Mouse (Mus musculus): ENCODE data around the gene Hps4. TPM values are rescaled to one million over a fixed set of nuclear protein-coding genes. Genes with fewer than 3 reads are reported as not detected.
"Not testable (repeated sequence)": the region's sequence is repeated elsewhere in the genome, so short reads cannot be mapped to it uniquely, and the experiment has no call there.

Hps4 gene
- 10 to 100 TPM; 29.4 to 30.7 TPM for total RNA-seq (2021)
- long read RNA-seq, transcript Hps4-201 (14 exons, 2,836 nt): major isoform, 5 of 19 reads
- long read RNA-seq, partial matches to known transcripts: 8 of 19 reads
- long read RNA-seq, other reads (novel, unspliced or antisense): 5 of 19 reads

DNA sequence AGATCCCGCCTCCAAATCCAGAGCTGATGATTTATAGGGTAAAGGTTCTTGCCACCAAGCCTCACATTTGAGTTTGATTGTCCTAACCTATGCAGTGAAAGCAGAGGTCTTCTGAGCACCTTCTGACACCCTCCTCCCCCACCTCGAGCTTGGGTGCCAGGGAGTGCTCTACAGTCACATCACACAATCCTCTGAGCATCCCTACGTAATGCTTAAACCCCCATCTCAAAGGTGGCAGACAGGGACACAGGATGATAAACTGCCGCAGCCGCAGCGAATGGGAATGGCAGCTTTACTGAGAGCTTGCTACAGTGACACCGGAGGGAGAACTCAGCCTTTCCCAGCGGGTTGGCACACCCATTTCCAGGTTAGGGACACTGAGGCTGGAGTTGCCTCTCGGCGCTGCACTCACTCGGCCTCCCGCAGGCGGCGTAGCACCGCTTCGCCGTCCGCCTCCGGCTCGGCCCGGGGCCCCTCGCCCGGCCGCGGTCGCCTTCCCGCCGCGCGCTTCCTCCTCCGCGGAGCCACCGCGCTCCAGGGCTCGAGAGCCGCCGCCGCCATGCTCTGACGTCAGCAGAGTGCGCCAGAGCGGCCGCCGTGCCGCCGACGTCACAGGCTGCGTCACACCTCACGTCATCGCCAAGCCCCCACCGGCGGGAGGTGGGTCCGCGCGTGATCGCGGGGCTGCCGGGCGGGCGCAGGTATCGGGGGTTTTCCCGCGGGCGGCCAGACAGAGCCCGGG is at the start of gene Hps4, which contains the start of gene Srrd:
TSS of gene Hps4 (plus strand) at position 621 of the 742 bp plus-strand sequence.
TSS of gene Srrd (minus strand) at position 578 of the 742 bp plus-strand sequence.
- DNase-seq (ENCODE audit: low spot score in 2 of 2): peak; percentile 72 to 92

DNA sequence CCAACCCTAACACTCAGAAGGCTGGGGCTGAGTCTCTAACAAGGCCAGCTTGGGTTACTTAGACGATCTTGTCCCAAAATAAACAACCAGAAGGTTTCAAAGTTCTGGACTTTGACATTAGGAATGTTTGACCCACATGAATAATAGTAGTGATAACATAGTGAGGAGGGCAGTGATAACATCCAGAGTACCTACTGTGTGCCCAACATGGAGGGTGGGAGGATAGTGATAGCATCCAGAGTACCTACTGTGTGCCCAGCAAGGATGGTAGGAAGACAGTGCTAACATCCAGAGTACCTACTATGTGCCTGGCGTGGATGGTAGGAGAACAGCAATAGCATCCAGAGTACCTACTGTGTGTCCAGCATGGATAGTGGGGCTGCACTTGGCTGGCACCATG is 49.1 kb upstream of the Hps4 start:
- DNase-seq (ENCODE audit: low spot score in 2 of 2): no peak

DNA sequence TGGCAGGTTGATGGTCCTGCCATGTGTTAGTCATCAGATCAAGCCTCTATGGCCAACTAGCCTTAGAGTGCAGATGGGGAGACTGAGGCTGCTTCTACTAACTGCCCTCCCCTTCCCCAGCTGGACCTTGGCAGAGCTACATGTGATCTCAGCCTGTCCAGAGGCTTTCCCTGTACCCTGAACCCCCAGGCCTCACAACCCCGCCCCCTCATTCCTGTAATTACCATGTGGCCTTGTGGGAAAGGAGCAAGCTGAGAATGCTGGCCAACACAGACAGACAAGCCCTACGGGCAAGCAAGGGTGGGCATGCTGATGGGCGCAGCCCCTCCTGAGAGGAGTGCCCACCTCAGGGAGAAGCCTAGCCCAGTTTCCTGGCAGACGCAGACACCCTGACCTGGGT is 48.2 kb upstream of the Hps4 start:
- no peak for DNase-seq (ENCODE audit: low spot score in 2 of 2)

- no peak for DNase-seq (ENCODE audit: low spot score in 2 of 2)
These were observed 47.7 kb upstream of the Hps4 start for GRCm38 (mm10) chr5:112295162-112295561.

- no peak for DNase-seq (ENCODE audit: low spot score in 2 of 2)
These were observed 47.3 kb upstream of the Hps4 start for GRCm38 (mm10) chr5:112295564-112295963.

DNA sequence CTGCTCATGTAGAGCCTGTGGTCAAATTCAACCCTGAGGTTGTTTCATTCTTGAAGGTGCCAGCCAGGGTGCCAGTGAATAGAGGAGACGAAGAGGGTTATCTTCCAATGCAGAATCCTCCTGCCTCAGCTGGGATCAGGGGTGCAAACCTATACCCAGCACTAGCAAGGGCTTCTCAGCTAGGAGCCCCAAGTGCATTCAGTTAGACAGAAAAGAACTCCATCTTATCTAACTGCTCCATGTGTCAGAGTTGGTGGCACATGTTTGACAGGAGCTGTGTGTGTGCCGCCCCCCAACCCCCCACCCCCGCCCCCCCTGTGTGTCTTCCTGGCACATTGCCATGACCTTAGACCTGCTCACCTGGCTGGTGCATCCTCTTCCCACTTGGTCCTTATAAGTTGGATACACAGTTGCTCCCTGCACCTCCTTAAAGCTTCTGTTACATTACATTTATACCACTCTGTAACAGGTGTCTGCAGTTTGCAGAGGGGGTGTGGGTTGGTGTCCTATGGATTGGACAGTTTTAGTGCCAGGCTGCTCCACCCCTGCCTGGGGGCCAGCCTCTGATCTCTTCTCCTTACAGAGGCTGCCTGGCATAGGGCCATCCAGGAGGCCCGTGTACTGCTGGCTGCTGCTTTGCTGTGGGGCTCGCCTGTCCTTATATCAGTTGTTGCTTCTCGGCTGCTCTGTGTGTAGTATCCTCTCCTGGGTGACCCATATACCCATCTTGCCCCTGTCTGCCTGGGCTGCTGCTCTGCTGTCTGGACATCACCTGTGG is 46.3 kb upstream of the Hps4 start:
- DNase-seq (ENCODE audit: low spot score in 2 of 2): no peak

- DNase-seq (ENCODE audit: low spot score in 2 of 2): no peak
These were observed 45.6 kb upstream of the Hps4 start for GRCm38 (mm10) chr5:112297257-112297656.

DNA sequence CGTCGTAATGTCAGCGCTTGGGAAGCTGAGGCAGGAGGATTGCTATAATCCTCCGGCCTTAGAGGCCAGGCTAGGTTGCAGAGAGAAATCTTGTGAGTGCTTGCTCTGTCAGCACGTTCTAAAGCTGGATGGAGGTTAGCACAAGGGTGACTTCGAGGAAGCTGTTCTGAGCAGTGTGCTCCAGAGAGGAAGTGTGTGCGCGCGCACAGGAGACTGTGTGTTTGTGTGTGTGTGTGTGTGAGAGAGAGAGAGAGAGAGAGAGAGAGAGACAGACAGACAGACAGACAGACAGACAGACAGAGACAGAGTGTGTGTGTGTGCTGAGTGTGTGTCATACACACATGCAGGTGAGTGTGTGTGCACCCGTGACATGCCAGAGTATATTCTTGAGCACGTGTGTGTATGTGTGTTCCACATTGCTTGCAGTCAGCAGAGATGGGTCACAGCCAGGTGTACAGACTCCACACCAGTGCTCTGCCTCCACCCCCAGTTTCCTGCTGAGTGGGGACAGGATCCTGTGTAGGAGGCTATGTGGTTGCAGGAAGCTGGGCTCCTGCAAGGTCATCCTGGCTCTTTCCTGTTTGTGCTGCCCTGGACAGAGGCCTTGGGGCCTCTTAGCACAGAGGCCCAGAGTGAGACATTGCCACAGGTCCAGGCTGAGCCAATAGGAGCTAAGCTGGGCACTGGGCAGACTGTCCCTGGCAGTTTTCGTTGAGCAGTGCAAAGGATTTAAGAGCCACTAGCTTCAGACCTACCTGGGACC is 44.5 kb upstream of the Hps4 start:
- no peak for DNase-seq (ENCODE audit: low spot score in 2 of 2)

- no peak for DNase-seq (ENCODE audit: low spot score in 2 of 2)
These were observed 43.5 kb upstream of the Hps4 start for GRCm38 (mm10) chr5:112299399-112299798.

- no peak for DNase-seq (ENCODE audit: low spot score in 2 of 2)
These were observed 42.8 kb upstream of the Hps4 start for GRCm38 (mm10) chr5:112300112-112300511.

- peak in 1 of 2 experiments; percentile 79 for DNase-seq (ENCODE audit: low spot score in 2 of 2)
These were observed 42.1 kb upstream of the Hps4 start for GRCm38 (mm10) chr5:112300721-112301308.

DNA sequence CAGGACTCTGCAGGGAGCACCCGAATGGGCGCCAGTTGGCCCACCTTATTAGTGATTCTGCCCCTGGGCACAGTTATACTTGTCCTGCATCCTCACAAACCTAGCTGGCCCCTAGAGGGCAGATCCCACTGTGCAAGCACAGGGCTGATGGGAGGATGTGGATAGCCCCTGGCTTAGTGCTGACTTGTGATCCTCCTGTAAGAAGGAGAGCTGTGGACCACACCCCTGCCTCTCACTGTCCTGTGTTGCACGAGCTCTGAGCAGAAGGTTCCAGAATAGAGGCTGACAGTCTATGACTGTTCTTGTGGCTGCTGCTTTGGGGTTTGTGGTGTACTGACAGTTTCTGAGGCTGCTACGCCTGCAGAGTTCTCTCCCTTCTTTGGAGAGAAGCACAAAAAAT is 41.2 kb upstream of the Hps4 start:
- DNase-seq (ENCODE audit: low spot score in 2 of 2): no peak

GRCm38 (mm10) chr5:112302310-112302709 is 40.6 kb upstream of the Hps4 start:
- DNase-seq (ENCODE audit: low spot score in 2 of 2): no peak

DNA sequence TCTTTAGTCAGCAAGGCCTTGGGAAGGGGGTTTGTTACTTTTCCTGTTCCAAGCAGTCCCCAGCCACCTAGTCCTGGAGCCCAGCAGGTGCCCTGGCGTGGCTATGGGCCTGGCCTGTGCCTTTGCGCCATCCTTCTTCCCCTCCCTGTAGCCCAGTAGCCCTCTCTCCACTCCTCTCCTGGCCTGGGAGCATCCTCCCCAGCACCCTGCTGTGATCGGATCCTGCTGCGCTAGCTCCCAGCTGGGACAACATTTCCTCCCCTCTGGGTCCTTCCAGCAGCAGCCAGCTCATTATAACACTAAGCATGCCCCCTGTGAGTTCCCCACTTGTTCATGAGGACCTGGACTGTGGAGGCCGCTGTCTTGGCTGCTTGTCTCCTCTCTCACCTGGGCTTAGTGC is 37.0 kb upstream of the Hps4 start:
- no peak for DNase-seq (ENCODE audit: low spot score in 2 of 2)

DNA sequence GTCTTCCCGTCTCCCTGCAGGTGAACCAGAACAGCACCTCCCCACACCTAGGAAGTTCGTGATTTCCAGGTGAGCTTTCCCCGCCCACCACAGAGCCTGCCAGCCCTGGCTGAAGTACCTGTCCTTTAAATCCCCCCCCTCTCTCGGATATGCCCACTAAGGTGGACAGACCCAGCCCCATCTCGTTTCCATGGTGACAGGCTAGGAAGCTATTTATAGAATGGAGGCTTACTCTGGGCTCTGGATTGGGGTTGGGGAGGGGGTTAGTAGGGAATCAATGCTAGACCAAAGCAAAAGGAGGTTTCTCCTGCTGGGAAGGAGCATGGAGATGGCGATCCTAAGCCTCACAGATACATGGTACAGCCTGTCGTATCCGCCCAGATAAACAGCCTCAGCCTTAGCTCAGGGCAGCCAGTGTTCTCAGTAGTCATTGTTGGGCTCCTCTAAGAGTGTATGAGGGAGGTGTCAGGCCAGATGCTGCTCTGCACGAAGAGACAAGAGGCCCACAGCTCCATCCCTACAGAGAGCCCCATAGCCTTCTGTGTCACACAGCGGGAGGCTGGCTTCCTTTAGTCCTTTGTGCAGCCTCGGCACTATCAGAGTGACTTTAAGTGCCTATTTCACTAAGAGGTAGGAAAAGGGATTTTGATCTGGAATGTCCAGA is 29.5 kb upstream of the Hps4 start:
- DNase-seq (ENCODE audit: low spot score in 2 of 2): no peak

DNA sequence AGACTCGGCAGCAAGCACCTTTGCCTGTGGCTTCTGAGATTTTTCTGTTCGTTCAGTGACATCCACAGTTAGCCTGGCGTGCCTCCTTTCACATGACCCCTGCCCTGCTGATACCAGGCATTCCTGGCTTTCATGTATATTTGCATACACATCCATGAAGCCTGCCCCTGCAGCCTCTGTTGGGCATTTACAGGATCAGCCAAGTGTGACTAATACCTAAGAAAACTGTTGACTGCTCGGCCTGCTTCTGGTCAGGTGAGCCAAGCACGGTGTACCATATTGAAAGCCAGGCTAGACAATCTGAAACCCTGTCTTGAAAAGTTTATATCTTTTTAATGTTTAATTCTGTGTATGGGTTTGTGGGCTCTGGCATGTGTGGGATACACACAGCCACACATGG is 26.4 kb upstream of the Hps4 start:
- no peak for DNase-seq (ENCODE audit: low spot score in 2 of 2)

DNA sequence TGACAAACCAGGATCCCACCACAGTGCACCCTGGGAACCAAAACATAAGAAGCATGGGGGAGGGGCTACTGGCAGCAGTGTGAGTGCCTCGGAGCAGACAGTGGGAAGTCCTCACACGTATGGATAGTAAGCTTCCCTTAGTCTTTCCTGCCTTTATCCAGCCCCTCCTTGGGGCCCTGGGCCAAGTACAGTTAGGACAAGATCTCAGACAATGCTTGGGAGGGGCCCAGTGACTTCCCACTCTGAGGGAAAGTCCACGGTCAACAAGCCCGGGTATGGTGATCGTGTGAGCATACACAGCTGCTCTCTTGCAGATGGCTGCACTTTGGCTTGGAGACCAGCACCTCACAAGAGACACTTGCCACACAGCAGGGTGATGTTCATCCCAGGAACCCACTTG is 25.6 kb upstream of the Hps4 start:
- no peak for DNase-seq (ENCODE audit: low spot score in 2 of 2)

GRCm38 (mm10) chr5:112319343-112319742 is 23.5 kb upstream of the Hps4 start:
- DNase-seq (ENCODE audit: low spot score in 2 of 2): not testable (repeated sequence)

DNA sequence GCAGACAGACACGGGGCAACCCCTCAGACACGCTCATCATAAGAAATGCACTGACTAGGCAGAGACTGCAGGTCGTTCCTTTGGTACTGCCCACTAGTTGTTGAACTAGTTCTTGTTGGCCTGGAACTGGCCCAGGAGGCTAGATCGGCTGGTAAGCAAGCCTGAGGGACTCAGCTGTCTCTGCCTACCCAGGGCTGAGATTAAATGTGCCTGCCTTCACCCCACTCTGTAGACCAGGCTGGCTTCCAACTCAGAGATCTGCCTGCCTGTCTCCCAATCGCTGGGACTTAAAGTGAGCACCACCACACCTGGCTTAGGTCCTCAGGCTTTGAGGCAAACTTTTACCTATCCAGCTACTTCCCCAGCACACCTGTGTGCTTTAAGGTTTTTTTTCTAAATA is 22.5 kb upstream of the Hps4 start:
- peak in 1 of 2 experiments; percentile 29 for DNase-seq (ENCODE audit: low spot score in 2 of 2)

DNA sequence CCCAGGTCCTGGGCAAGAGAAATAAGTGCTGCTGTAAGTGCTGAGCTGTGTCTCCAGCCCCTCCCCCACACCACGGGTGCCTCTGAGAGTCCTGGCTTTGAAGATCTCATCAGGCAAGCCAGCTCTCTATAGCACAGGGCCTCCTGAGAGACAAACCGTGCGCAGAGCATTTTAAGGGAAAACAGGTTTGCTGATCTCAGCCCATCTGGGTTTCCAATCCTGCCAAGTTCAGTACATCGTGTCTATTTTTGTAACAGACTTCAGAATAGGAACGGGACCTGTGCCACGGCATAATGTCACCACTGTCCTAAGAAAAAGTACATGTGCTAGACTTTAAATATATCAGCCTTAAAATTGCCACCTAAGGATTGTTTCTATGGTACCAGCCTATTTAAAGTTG is 21.9 kb upstream of the Hps4 start:
- peak; percentile 79 to 93 for DNase-seq (ENCODE audit: low spot score in 2 of 2)

DNA sequence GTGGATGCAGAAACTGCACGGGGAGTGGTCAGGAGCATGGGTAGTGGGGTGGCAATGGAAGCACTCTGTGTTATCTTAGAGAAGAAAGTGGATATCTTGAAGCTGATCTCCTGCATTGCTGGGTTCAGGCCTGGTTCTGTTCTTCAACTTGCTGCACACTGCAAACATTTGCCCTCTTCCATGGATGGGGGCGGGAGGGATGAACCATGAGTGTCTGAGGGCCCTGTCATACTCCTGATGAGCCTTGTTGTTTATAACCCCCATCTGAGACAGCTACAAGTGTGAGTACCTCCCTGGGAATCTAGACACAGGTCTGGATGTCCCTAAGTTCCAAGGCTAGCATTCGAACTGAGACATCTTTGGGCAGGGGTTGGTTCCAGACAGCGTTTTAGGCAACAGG is 21.5 kb upstream of the Hps4 start:
- DNase-seq (ENCODE audit: low spot score in 2 of 2): no peak
